Mouse (Mus musculus): ENCODE data around the gene Rpa1.

- TF ChIP-seq CTCF (IDR thresholded peaks at IDR 0.05; ENCODE audit: low read depth) (no peak), EP300 (IDR thresholded peaks at IDR 0.05; ENCODE audit: low read depth) (no peak)
Measured at GRCm38 (mm10) chr11:75348890-75349261, 752 bp upstream of the Rpa1 start.

Data from liver, embryonic 14.5 days (tissue).